Mouse (Mus musculus): ENCODE measurements around the gene Gm38394. TPM values are rescaled to one million over a fixed set of nuclear protein-coding genes. Genes with fewer than 3 reads are reported as not detected.
A peak's percentile ranks its signal among the peaks of the same experiment; 100 is the strongest.

Gene Gm38394
- total and polyA plus RNA-seq, 3 experiments = 2.7 to 8.2 (median 4.7) TPM

GRCm38 (mm10) chr1:133650288-133651055, 10.6 kb downstream of the Gm38394 start:
- H3K79me2 ChIP-seq (replicated peaks; ENCODE audit: control insufficient read depth, extremely low read depth, insufficient read depth, poor library complexity, severe bottlenecking) = peaks cover 69% of the 10 kb centered on the region
- no peak overlapping the region for H3K4me2 ChIP-seq (ENCODE audit: insufficient read depth, low read depth, poor library complexity, severe bottlenecking)

DNA sequence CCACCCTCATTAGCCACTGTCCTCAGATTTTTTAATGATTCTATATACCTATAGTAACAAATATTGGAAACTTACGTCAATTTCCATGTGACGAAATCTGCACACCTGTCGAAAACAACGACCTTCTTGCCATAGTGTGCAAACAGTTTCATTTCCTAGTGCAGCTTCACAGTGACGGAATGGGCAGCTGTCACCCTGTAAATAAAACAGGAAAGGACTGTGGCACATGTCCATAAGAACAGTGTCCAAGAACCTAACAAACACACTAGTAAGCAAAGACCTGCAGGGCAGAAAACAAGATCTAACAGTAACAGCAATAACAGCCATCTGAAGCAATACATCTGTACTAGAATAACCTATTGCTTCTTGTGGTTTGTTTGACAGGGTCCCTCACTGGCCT, 15.5 kb downstream of the Gm38394 start:
- DNase-seq (ENCODE audit: extremely low read depth) = no peak
- Histone ChIP-seq H3K27ac (ENCODE audit: insufficient read depth, low read depth) (peak overlapping the region; percentile 35; the same call in 1 of the 2 replicates), H3K4me3 (replicated peaks in 1 of 3; ENCODE audit: low read depth in 2 of 3, low read length in 2 of 3, poor library complexity in 1 of 3) (no peak overlapping the region), H3K4me1 (ENCODE audit: control insufficient read depth in 1 of 2, insufficient read depth in 2 of 2) (peaks cover 4 to 11% of the 10 kb centered on the region in 2 experiments; a peak in 3 of 4 replicates), H3K36me3 (replicated peaks in 1 of 2; ENCODE audit: control insufficient read depth in 1 of 2, insufficient read depth in 1 of 2, low read length in 1 of 2) (peaks cover 55 to 90% of the 10 kb centered on the region in 2 experiments), H3K79me2 (replicated peaks; ENCODE audit: control insufficient read depth, extremely low read depth, insufficient read depth, poor library complexity, severe bottlenecking) (peaks cover 45% of the 10 kb centered on the region), H3K9me3 (replicated peaks; ENCODE audit: low read length) (no peaks in the 10 kb centered on the region), H3K4me2 (ENCODE audit: insufficient read depth, low read depth, poor library complexity, severe bottlenecking) (no peak overlapping the region), H3K27me3 (replicated peaks) (no peaks in the 10 kb centered on the region), H3K9ac (ENCODE audit: insufficient read depth, low read depth) (no peak overlapping the region)
- dilution Hi-C loops (cut with MboI; ENCODE audit: extremely low pct_ligation_motif_present, extremely low pct_unique_long_range_greater_than_20kb, low sequenced_read_pairs) = no loop called here
- in situ Hi-C loops (cut with MboI; ENCODE audit: low pct_ligation_motif_present, low pct_unique_long_range_greater_than_20kb, low sequenced_read_pairs) = no loop called here
- TF ChIP-seq EP300 (IDR thresholded peaks at IDR 0.05; ENCODE audit: low read length) = no peak
- no peak for TF ChIP-seq MAX (IDR thresholded peaks at IDR 0.05; ENCODE audit: low read length)
- TF ChIP-seq TBP (conservative IDR thresholded peaks at IDR 0.05; ENCODE audit: low read depth, low read length) = no peak
- no peak for TF ChIP-seq POLR2AphosphoS2 (IDR thresholded peaks at IDR 0.05; ENCODE audit: low read depth, low read length)
- TF ChIP-seq ZMIZ1 (IDR thresholded peaks at IDR 0.05; ENCODE audit: low read depth, low read length) = no peak
- TF ChIP-seq IRF4 (IDR thresholded peaks at IDR 0.05; ENCODE audit: low read depth, low read length) = no peak
- TF ChIP-seq UBTF (IDR thresholded peaks at IDR 0.05; ENCODE audit: low read depth, low read length) = no peak
- TF ChIP-seq ZKSCAN1 (IDR thresholded peaks at IDR 0.05; ENCODE audit: borderline replicate concordance, low read depth, low read length) = no peak
- TF ChIP-seq KAT2A (IDR thresholded peaks at IDR 0.05; ENCODE audit: insufficient replicate concordance, low read length) = no peak
- no peak for TF ChIP-seq CTCF (conservative IDR thresholded peaks at IDR 0.05 in 1 of 2, IDR thresholded peaks at IDR 0.05 in 1 of 2; ENCODE audit: low read depth in 2 of 2, low read length in 2 of 2)
- no peak for TF ChIP-seq NELFE (IDR thresholded peaks at IDR 0.05; ENCODE audit: low read depth, low read length)
- TF ChIP-seq NRF1 (IDR thresholded peaks at IDR 0.05; ENCODE audit: low read depth, low read length) = no peak
- no peak for TF ChIP-seq RCOR1 (conservative IDR thresholded peaks at IDR 0.05; ENCODE audit: low read depth, low read length)
- TF ChIP-seq ETS1 (conservative IDR thresholded peaks at IDR 0.05; ENCODE audit: low read depth, low read length) = no peak; the same call in 1 of the 2 replicates
- no peak for TF ChIP-seq E2F4 (IDR thresholded peaks at IDR 0.05; ENCODE audit: insufficient replicate concordance, low read depth, low read length)
- no peak for TF ChIP-seq CHD1 (IDR thresholded peaks at IDR 0.05; ENCODE audit: low read depth, low read length)
- no peak for TF ChIP-seq POLR2A (IDR thresholded peaks at IDR 0.05; ENCODE audit: low read depth, low read length)
- TF ChIP-seq SIN3A (IDR thresholded peaks at IDR 0.05; ENCODE audit: low read length) = no peak
- no peak for TF ChIP-seq MAZ (IDR thresholded peaks at IDR 0.05; ENCODE audit: low read depth, low read length)

More at GRCm38 (mm10) chr1:133650288-133651055, 10.6 kb downstream of the Gm38394 start:
- Histone ChIP-seq H3K27ac (ENCODE audit: insufficient read depth, low read depth) (no peak overlapping the region), H3K4me3 (replicated peaks in 1 of 3; ENCODE audit: low read depth in 2 of 3, low read length in 2 of 3, poor library complexity in 1 of 3) (no peak overlapping the region), H3K4me1 (ENCODE audit: control insufficient read depth in 1 of 2, insufficient read depth in 2 of 2) (peaks cover 9 to 29% of the 10 kb centered on the region in 2 experiments; a peak in 3 of 4 replicates), H3K9ac (ENCODE audit: insufficient read depth, low read depth) (no peak overlapping the region), H3K36me3 (replicated peaks in 1 of 2; ENCODE audit: control insufficient read depth in 1 of 2, insufficient read depth in 1 of 2, low read length in 1 of 2) (peaks cover 32 to 76% of the 10 kb centered on the region in 2 experiments), H3K9me3 (replicated peaks; ENCODE audit: low read length) (no peaks in the 10 kb centered on the region), H3K27me3 (replicated peaks) (no peaks in the 10 kb centered on the region)
- TF ChIP-seq CTCF (conservative IDR thresholded peaks at IDR 0.05 in 1 of 2, IDR thresholded peaks at IDR 0.05 in 1 of 2; ENCODE audit: low read depth in 2 of 2, low read length in 2 of 2) = no peak
- TF ChIP-seq ETS1 (conservative IDR thresholded peaks at IDR 0.05; ENCODE audit: low read depth, low read length) = no peak
- TF ChIP-seq RAD21 (IDR thresholded peaks at IDR 0.05; ENCODE audit: low read depth, low read length) = no peak
- no peak for TF ChIP-seq UBTF (IDR thresholded peaks at IDR 0.05; ENCODE audit: low read depth, low read length)
- TF ChIP-seq MAFK (IDR thresholded peaks at IDR 0.05; ENCODE audit: insufficient replicate concordance, low read length) = no peak
- TF ChIP-seq MEF2A (IDR thresholded peaks at IDR 0.05; ENCODE audit: borderline replicate concordance, low read depth, low read length) = no peak
- TF ChIP-seq ZNF384 (IDR thresholded peaks at IDR 0.05; ENCODE audit: low read depth, low read length) = no peak
- no peak for TF ChIP-seq MAZ (IDR thresholded peaks at IDR 0.05; ENCODE audit: low read depth, low read length)
- TF ChIP-seq SIN3A (IDR thresholded peaks at IDR 0.05; ENCODE audit: low read length) = no peak
- TF ChIP-seq POLR2AphosphoS2 (IDR thresholded peaks at IDR 0.05; ENCODE audit: low read depth, low read length) = no peak
- dilution Hi-C loops (cut with MboI; ENCODE audit: extremely low pct_ligation_motif_present, extremely low pct_unique_long_range_greater_than_20kb, low sequenced_read_pairs) (no loop called here), in situ Hi-C loops (cut with MboI; ENCODE audit: low pct_ligation_motif_present, low pct_unique_long_range_greater_than_20kb, low sequenced_read_pairs) (no loop called here)
- DNase-seq (ENCODE audit: extremely low read depth) = no peak
